Mouse (Mus musculus) heart, postnatal 14 days (tissue): ENCODE measurements around the gene Txndc9. TPM values are rescaled to one million over a fixed set of nuclear protein-coding genes. Genes with fewer than 3 reads are reported as not detected.

Source experiments
- DNase-seq, 2 experiments: peaks; one replicate each; pipeline ENCODE4 v3.0.0; 2021 to 2022
- intact Hi-C: fragments of 180-260 bp; cut with DNase I; formaldehyde crosslinking; loops from one replicate; pipeline ENCODE4 v1.15.1; 2025
- long read RNA-seq, 2 experiments: library from polyadenylated mRNA; stranded (forward); transcript quantifications; one replicate each; pipeline ENCODE4 v2.0.0; 2021
- total RNA-seq, 2 experiments: library from RNA; stranded (reverse); gene quantifications; 2 replicates each; pipeline ENCODE4 v1.2.3; 2021

Txndc9 gene
- total RNA-seq: 10 to 100 TPM; 51.4 to 52.1 TPM
- long read RNA-seq, experiment 1, transcript Txndc9-206 (4 exons, 2,605 nt): minor isoform, 5 of 88 reads
- long read RNA-seq, experiment 1, transcript Txndc9-208 (5 exons, 1,699 nt): minor isoform, 12 of 88 reads
- long read RNA-seq, experiment 1, transcript Txndc9-201 (5 exons, 3,381 nt): major isoform, 62 of 88 reads
- long read RNA-seq, experiment 1, partial matches to known transcripts: 3 of 88 reads
- long read RNA-seq, experiment 1, other reads (novel, unspliced or antisense): 3 of 88 reads
- long read RNA-seq, experiment 2, transcript Txndc9-208 (5 exons, 1,699 nt): minor isoform, 6 of 68 reads
- long read RNA-seq, experiment 2, transcript Txndc9-201 (5 exons, 3,381 nt): major isoform, 51 of 68 reads
- long read RNA-seq, experiment 2, partial matches to known transcripts: 3 of 68 reads
- long read RNA-seq, experiment 2, other reads (novel, unspliced or antisense): 3 of 68 reads

- peak; percentile 96 for DNase-seq
- intact Hi-C loops: loop anchor here (5.0 kb wide), 1 partner anchor 129 kb away; the partner anchor contains the start of gene Rev1
These were observed at the start of gene Txndc9, which contains the start of gene Eif5b for GRCm38 (mm10) chr1:37997867-37998266. TSS of gene Txndc9 (minus strand) at chr1:37997893. TSS of gene Eif5b (plus strand) at chr1:37998010.

- DNase-seq: no peak
- intact Hi-C loops: no loop called here
These were observed 41.2 kb upstream of the Txndc9 start for GRCm38 (mm10) chr1:38038898-38039297.

DNA sequence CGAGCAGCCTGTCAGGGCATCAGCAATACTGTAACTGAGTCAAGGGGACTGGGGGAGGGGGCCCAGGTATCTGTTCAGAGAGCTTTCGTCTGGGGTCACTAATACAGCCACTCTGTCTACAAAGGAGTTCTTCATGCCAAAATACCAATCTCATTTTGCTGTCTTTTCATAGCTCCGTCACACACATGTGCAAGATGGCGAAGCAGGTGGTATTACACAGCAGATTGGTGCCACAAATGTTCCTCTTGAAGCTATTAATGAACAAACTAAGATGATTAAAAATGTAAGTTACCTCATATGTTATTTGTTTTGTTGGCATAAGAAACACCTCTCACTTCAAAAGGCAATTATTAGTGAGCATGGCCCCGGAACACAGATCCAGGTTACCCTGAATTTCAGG, 39.7 kb upstream of the Txndc9 start:
- DNase-seq: no peak
- intact Hi-C loops: no loop called here

DNA sequence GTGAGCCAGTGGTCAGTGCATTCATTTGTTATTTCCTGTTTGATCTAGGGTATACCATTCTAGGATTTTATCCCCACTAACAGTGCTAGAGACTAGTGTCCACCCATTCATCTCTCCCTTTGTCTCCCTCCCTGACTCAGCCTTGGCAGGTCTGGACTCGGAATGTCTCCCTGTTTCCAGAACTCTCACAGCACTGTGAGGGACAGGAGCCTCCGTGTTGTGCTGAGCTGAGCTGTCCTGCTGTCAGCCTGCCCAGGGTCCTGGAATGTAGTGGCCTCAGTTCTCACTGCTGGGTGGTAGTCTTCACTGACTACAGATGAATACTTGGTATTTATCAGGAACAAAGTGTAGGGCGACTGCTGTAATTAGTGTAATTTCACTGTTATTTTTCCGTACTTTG, 37.8 kb upstream of the Txndc9 start:
- DNase-seq: no peak
- intact Hi-C loops: no loop called here

DNA sequence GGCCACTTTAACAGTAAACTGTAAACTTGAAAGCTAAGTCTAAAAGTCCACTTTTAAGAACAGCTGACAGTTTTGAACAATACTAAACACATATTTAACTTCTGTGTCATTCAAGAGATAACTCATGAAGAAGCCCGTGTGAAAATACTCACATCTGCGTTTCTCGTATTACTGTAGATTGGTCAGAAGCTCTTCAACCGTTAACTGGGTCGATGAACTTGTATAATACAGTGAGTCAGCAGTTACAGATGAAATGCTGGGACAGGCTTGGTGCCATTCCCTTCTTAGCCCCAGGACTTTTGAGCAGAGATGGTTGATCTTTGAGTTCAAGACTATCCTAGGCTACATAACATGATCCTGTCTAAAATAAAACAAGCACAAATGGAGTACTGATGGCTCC, 33.7 kb upstream of the Txndc9 start:
- intact Hi-C loops: no loop called here
- no peak for DNase-seq

GRCm38 (mm10) chr1:38027301-38027700, 29.6 kb upstream of the Txndc9 start:
- intact Hi-C loops: no loop called here
- no peak for DNase-seq

- intact Hi-C loops: no loop called here
- no peak for DNase-seq
These were observed 17.0 kb upstream of the Txndc9 start for GRCm38 (mm10) chr1:38014551-38015203.

- intact Hi-C loops: no loop called here
- no peak for DNase-seq
These were observed 14.8 kb upstream of the Txndc9 start for GRCm38 (mm10) chr1:38012509-38012908.

GRCm38 (mm10) chr1:38012104-38012503, 14.4 kb upstream of the Txndc9 start:
- intact Hi-C loops: no loop called here
- no peak for DNase-seq

- DNase-seq: no peak
- intact Hi-C loops: no loop called here
These were observed 14.0 kb upstream of the Txndc9 start for GRCm38 (mm10) chr1:38011647-38012046.

- no peak for DNase-seq
- intact Hi-C loops: no loop called here
These were observed 9.0 kb upstream of the Txndc9 start for GRCm38 (mm10) chr1:38006741-38007140.

DNA sequence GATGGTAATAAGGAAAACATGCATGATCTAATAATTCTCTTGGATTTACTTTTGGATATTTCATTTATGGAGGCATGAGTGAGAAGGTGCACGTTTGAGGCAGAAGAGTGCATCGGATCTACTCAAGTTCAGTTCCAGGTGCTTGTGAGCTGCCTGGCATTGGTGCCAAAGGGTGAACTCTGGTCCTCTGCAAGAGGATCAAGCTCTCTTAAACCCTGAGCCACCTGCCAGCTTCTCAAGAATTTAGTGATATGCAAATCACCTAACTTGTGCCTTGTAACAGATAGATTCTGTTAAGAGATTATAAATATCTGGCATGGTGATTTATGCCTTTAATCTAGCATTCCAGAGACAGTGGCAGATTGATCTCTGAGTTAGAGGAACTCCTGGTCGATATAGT, 5.4 kb upstream of the Txndc9 start:
- intact Hi-C loops: no loop called here
- no peak for DNase-seq

DNA sequence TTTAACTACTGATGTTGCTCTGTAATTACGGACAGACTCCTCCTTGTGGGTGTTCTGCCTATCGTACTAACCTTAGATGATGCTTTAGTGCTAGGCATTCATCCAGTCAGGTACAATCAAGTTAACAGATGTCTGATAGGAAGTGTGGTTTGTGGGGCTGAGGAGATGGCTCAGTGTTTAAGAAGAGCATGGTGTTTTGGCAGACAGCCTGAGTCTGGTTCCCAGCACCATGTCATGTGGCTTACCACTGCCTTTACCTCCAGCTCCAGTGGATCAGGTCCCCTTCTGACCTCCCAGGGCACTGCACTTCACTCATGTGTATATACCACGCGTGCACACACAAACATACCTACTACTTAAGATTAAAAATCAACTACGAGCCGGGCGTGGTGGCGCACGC, 4.3 kb upstream of the Txndc9 start:
- intact Hi-C loops: no loop called here
- DNase-seq: no peak

DNA sequence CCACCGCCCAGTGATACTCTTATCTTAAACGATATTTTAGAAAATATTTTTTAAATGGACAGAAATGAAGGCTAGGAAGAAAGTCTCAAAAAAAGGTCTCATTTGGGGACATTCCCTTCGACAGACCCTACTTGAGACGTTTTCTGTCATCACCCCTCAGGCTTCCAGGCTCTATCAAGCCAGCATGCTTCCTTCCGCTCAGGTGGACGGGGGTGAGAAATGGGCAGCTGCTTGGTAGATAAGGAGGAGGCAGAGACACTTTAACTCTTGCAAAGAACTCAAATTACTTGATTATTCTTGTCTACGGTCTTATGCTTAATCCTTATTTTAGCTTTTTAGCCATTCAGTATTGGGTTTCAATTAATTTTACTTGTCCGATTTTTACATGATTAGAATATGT, 3.2 kb upstream of the Txndc9 start:
- intact Hi-C loops: no loop called here
- DNase-seq: no peak

GRCm38 (mm10) chr1:37999552-37999951, 1.9 kb upstream of the Txndc9 start:
- intact Hi-C loops: loop anchor here (5.0 kb wide), 1 partner anchor 128 kb away; the partner anchor contains the start of gene Rev1
- DNase-seq: no peak

GRCm38 (mm10) chr1:37998371-37999199, 892 bp upstream of the Txndc9 start:
- DNase-seq: peak in 1 of 2 experiments; percentile 26
- intact Hi-C loops: loop anchor here (5.0 kb wide), 1 partner anchor 129 kb away; the partner anchor contains the start of gene Rev1

DNA sequence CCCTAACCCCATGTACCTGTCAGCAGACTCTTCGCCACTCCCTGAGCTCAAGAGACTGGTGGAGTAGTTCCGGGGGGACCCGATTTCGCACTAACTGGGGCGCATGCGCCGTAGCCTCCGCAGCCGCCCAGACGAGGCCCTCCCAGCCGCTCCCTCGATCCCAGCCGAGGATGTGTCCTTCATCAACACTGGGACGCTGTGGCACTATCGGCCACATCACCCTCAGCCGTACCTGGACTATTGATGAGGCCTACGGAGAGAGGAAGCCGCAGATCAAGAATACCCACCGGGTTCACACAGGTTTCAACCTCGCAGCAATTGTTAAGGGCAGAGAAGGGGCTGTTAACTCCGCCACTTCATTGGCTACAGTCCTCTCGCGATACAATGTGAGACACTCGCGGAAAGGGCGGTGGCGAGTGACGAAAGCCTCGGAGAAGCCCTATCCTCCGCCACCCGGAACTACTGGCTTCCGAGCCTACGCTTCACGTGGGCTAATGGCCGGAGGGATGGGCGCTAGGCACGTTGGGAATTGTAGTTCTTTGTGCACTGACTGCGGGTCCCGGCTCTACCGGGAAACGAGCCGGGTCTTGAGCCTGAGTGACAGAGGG, 712 bp downstream of the Txndc9 start:
- intact Hi-C loops: loop anchor here (5.0 kb wide), 1 partner anchor 130 kb away; the partner anchor contains the start of gene Rev1
- DNase-seq: peak; percentile 94 to 97

- DNase-seq: no peak
- intact Hi-C loops: loop anchor here (5.0 kb wide), 1 partner anchor 131 kb away; the partner anchor contains the start of gene Rev1
These were observed 1.5 kb downstream of the Txndc9 start for GRCm38 (mm10) chr1:37996226-37996625.

DNA sequence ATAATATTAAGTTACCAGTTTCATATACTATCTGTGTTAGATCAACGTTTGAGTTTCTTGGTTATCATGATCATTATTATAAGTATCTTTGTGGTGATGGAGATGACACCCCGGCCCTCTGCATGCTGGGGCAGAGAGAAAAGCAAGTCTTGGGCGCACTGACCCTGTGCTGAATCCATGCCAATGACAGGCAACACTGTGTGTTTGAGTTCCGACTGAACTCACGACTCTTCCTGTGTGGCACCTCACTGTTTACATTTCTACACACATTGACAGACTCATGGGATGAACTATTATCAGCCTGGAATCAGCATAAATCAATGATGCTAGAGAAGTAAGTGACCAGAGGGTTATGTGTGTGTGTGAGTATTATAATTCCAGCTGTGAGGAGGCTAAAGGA, 9.8 kb downstream of the Txndc9 start:
- intact Hi-C loops: no loop called here
- DNase-seq: no peak

- DNase-seq: peak in 1 of 2 experiments; percentile 34
- intact Hi-C loops: no loop called here
These were observed 11.8 kb downstream of the Txndc9 start for GRCm38 (mm10) chr1:37985764-37986323.
